Mouse (Mus musculus): ENCODE measurements at regions not wholly inside any gene's neighbourhood (a gene's known extent, or its start where the extent isn't known, plus 50 kb on each side); places are given as distances from the start of the nearest gene placed in this dataset.

GRCm38 (mm10) chr3:52499581-52499980, 231.4 kb downstream of the Foxo1 start:
- no peak for TF ChIP-seq CTCF (IDR thresholded peaks at IDR 0.05; ENCODE audit: low read depth, low read length)
- no peak for TF ChIP-seq POLR2A (IDR thresholded peaks at IDR 0.05; ENCODE audit: extremely low read depth, insufficient read depth, low read length)
